Mouse (Mus musculus): ENCODE measurements at regions not wholly inside any gene's neighbourhood (a gene's known extent, or its start where the extent isn't known, plus 50 kb on each side); places are given as distances from the start of the nearest gene placed in this dataset.
"Not testable (repeated sequence)": the region's sequence is repeated elsewhere in the genome, so short reads cannot be mapped to it uniquely, and the experiment has no call there.

DNA sequence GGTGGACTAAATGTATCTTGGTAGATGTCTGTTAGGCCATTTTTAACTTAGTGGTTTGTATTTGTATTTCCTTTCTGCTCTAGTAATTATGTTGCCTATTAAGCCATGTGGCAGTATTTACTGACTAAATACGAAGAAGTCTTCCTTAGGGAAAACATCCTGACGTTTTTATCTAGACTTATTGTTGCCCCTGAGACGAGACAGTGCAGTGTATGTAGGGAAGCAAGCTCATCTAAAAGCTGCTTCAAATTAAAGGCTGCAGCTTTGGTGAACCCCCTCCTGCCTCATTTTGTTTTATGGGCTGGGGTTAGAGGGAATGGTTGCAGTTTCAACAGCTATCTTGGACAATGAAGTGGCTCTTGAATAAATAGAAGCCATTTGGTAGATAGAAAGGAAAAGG is 54.6 kb upstream of the C1galt1 start:
- no peak for ATAC-seq (replicated peaks; ENCODE audit: poor library complexity, severe bottlenecking)

GRCm38 (mm10) chr6:7789071-7789470 is 55.6 kb upstream of the C1galt1 start:
- ATAC-seq (replicated peaks; ENCODE audit: poor library complexity, severe bottlenecking): no peak

- ATAC-seq (replicated peaks; ENCODE audit: poor library complexity, severe bottlenecking): no peak
Observed at GRCm38 (mm10) chr6:7785407-7785806, 59.2 kb upstream of the C1galt1 start.

DNA sequence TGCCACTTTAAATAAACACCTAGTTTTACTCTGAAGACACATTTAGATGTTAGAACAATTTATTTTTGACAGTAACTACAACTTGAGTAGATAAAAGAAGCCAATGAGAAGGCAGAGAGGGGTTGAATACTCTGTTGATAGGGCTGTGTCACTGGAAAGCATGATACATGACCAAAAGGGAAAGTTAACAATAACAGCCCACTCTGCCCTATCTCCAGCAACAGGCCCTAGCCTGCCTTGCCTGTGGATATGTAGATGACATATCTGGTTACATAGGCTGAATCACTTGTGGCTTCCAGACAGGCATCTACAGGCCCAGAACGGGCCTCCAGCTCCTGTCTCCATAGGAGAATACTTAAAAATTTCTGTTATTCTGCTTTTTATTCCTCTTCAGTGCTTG is 61.6 kb upstream of the C1galt1 start:
- ATAC-seq (replicated peaks; ENCODE audit: poor library complexity, severe bottlenecking): no peak

DNA sequence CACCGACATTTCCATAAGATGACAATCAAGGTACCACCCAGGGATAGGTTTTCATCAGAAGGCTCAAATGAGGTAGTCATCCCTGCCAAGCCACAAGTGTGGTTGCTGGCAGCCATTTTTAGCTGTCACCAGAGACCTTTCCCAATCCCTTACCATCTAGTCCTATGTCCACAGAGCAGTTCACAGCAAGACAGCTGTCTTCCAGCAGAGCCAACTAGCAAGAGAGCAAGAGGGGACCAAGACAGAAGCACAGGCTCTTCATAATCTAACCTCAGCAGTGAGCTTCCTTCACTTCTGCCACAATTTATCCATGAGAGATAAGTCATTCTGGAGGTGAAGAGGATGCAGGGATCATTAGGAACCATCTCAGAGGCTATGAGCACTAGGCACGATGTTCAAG is 64.7 kb upstream of the C1galt1 start:
- ATAC-seq (replicated peaks; ENCODE audit: poor library complexity, severe bottlenecking): no peak

- ATAC-seq (replicated peaks; ENCODE audit: poor library complexity, severe bottlenecking): no peak
Observed at GRCm38 (mm10) chr6:7778642-7779404, 65.8 kb upstream of the C1galt1 start.

DNA sequence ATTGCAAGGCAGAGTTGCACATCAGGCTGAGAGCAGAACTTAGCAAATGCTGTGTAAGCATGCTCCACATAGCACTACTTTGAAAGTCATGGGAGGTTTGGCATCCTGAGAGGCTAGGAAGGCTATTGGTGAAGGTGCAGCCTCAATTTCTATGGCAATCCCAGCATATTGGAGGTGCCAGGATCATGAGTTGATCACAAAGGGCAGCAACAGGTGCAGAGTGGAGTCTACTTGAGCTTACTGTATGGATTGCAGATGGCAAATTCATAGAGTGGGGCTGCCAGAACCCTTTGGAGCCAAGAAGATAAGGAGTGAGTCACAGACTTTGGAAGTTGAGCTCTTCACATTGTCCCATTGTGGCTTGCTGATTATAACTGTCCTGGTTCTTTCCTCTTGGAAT is 75.4 kb upstream of the Asns start:
- no peak for ATAC-seq (replicated peaks; ENCODE audit: poor library complexity, severe bottlenecking)

DNA sequence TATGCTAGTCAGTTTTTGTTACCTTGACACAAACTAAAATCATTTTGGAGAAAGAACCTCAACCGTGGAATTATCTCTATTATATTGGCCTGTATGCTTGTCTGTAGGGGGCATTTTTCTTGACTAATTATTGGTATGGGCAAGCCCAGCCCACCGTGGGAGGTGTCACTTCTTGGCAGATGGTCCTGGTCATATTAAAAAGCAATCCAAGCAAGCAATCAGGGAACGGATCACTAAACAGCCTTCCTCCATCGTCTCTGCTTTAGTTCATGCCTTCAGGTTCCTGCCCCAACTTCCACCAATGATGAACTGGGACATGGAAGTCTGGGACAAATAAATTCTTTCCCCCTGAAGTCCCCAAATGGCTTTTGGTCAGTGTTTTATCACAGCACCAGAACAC is 74.6 kb upstream of the Asns start:
- ATAC-seq (replicated peaks; ENCODE audit: poor library complexity, severe bottlenecking): no peak

DNA sequence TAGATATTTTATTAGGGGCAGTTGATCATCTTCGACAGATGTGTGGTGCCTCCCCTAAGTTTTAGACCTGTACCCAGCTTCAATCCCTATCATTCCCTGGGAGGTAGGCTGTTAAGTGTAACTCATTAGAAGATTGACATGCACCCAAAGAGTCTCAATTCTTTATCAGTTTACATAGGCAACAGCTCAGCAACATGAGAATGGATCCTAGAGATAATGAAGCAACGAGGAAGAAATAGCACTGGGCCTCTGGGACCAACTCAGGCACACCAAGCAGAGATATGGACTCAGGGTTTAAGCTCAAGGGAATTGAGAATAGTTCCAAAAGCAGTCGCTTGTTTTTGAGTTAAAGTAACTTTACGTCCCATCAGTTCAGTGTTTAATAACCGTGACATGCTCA is 66.3 kb upstream of the Asns start:
- no peak for ATAC-seq (replicated peaks; ENCODE audit: poor library complexity, severe bottlenecking)

GRCm38 (mm10) chr6:7753895-7754294 is 60.8 kb upstream of the Asns start:
- no peak for ATAC-seq (replicated peaks; ENCODE audit: poor library complexity, severe bottlenecking)

- peak; percentile 90 for ATAC-seq (replicated peaks; ENCODE audit: poor library complexity, severe bottlenecking)
Observed at GRCm38 (mm10) chr6:7752885-7753611, 60.0 kb upstream of the Asns start.

DNA sequence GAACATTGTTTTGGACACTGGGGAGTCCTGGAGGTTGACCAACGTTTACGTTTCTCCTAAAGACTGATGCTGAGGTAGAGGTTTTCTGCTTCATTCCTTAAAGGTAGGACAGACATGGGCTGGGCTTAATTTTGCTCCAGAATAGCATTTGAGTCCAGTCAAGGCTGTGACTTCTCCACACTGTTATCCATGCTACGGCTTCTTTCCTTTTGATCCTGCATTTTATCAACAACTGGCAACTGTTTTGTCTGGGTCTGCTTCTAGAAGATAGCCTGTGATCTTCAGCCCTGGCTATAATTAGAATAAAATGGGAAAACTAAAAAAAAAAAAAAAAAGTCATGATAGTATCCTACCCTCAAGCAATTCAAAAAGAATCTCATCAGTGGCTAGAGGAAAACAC is 55.5 kb upstream of the Asns start:
- ATAC-seq (replicated peaks; ENCODE audit: poor library complexity, severe bottlenecking): no peak

- ATAC-seq (replicated peaks; ENCODE audit: poor library complexity, severe bottlenecking): not testable (repeated sequence)
Observed at GRCm38 (mm10) chr6:7744257-7744656, 51.2 kb upstream of the Asns start.
